Mouse (Mus musculus) heart, embryonic 11.5 days (tissue): ENCODE results near the gene Ptp4a2. TPM values are rescaled to one million over a fixed set of nuclear protein-coding genes. Genes with fewer than 3 reads are reported as not detected.
"Not testable (repeated sequence)": the region's sequence is repeated elsewhere in the genome, so short reads cannot be mapped to it uniquely, and the experiment has no call there.

Experiments used
- ATAC-seq: fragments of 200-750 bp; cut with Nextera tagmentation; replicated peaks from 2 replicates; pipeline ENCODE4 v1.8.0; 2017; ENCODE audit warnings: moderate library complexity; ENCODE audit not compliant: insufficient number of reproducible peaks, low FRiP score, low TSS enrichment
- H3K27ac ChIP-seq: fragments of 300-500 bp; sonication (generic); 2 replicates; pipeline ENCODE4 v1.5.1; 2014; ENCODE audit warnings: mild to moderate bottlenecking, low read depth, low read length
- H3K27me3 ChIP-seq: fragments of 300-500 bp; sonication (generic); 2 replicates; pipeline ENCODE4 v1.6.1; 2014; ENCODE audit warnings: mild to moderate bottlenecking, low read length, mixed read lengths; ENCODE audit not compliant: control insufficient read depth, insufficient read depth
- H3K36me3 ChIP-seq: fragments of 300-500 bp; sonication (generic); 2 replicates; pipeline ENCODE4 v1.6.1; 2014; ENCODE audit warnings: mild to moderate bottlenecking, low read length, moderate library complexity, mixed read lengths; ENCODE audit not compliant: control insufficient read depth, insufficient read depth
- H3K4me1 ChIP-seq: fragments of 300-500 bp; sonication (generic); 2 replicates; pipeline ENCODE4 v1.6.1; 2014; ENCODE audit warnings: low read length; ENCODE audit not compliant: control insufficient read depth, insufficient read depth
- H3K4me2 ChIP-seq: fragments of 300-500 bp; sonication (generic); 2 replicates; pipeline ENCODE4 v1.6.1; 2014; ENCODE audit warnings: mild to moderate bottlenecking, moderate library complexity
- H3K4me3 ChIP-seq: fragments of 300-500 bp; sonication (generic); 2 replicates; pipeline ENCODE4 v1.5.1; 2014; ENCODE audit warnings: low read depth, low read length
- H3K9ac ChIP-seq: fragments of 300-500 bp; sonication (generic); 2 replicates; pipeline ENCODE4 v1.6.1; 2014; ENCODE audit warnings: mild to moderate bottlenecking, low read depth, low read length, moderate library complexity
- H3K9me3 ChIP-seq: fragments of 300-500 bp; sonication (generic); replicated peaks from 2 replicates; pipeline ENCODE4 v1.6.1; 2016; ENCODE audit warnings: low read length; ENCODE audit not compliant: control insufficient read depth
- WGBS: fragments of 180-500 bp; shearing (Covaris S2); extraction: QIAGEN DNeasy Blood & Tissue Kit; methylation state at CpG from one replicate; pipeline ENCODE4 v1.1.7; 2014; ENCODE audit not compliant: insufficient replicate concordance; 5-methylcytosine and 5-hydroxymethylcytosine counted together
- polyA plus RNA-seq: library from polyadenylated mRNA; unstranded; fragments of >200 nt; fragmentation: Nextera tagmentation; extraction: Ambion mirVana; gene quantifications from 2 replicates; pipeline ENCODE4 v1.2.1, GENCODE M21; 2014

Ptp4a2 gene
- polyA plus RNA-seq, result 329 and 345 TPM in 2 replicates

GRCm38 (mm10) chr4:129810798-129811604 is at the start of gene Ptp4a2:
TSS of gene Ptp4a2 (plus strand) at chr4:129811219.
- Histone ChIP-seq H3K9me3 (no peaks in the 10 kb centered on the region), H3K36me3 (no peaks in the 10 kb centered on the region), H3K27me3 (no peaks in the 10 kb centered on the region), H3K4me2 (peak within 1 kb of the TSS; percentile 76), H3K27ac (peak within 1 kb of the TSS; percentile 89), H3K4me1 (peaks cover 12% of the 10 kb centered on the region), H3K9ac (peak within 1 kb of the TSS; percentile 80), H3K4me3 (peak within 1 kb of the TSS; percentile 48)
- peak; percentile 82 for ATAC-seq
- 7% methylated on average over 35 of the region's 35 CpGs for WGBS

DNA sequence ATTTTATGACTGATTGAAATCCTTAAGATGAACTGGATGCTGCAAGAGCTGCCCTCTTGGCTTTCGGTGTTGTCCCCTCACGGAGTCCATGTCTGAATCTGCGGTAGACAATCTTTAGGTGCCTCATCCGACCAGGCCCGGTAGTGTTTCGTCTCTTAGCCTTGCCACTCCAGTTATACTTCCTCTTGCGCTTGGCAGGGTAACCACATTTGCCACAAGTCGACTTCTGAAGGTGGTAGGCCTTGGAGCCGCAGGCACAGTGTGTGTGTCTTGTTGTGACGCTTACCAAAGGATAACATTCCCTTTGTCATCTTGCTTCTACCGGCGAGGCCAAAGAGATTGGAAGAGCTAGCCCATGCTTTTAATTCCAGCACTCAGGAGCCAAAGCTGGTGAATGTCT is 49.4 kb upstream of the Ptp4a2 start:
- no peak overlapping the region for H3K27ac ChIP-seq
- no peak overlapping the region for H3K4me2 ChIP-seq
- no peaks in the 10 kb centered on the region for H3K9me3 ChIP-seq
- WGBS, result 89% methylated on average over 12 of the region's 12 CpGs
- H3K4me3 ChIP-seq, result no peak overlapping the region
- no peak for ATAC-seq
- no peaks in the 10 kb centered on the region for H3K27me3 ChIP-seq
- H3K4me1 ChIP-seq, result no peaks in the 10 kb centered on the region
- no peak overlapping the region for H3K9ac ChIP-seq
- H3K36me3 ChIP-seq, result no peaks in the 10 kb centered on the region

DNA sequence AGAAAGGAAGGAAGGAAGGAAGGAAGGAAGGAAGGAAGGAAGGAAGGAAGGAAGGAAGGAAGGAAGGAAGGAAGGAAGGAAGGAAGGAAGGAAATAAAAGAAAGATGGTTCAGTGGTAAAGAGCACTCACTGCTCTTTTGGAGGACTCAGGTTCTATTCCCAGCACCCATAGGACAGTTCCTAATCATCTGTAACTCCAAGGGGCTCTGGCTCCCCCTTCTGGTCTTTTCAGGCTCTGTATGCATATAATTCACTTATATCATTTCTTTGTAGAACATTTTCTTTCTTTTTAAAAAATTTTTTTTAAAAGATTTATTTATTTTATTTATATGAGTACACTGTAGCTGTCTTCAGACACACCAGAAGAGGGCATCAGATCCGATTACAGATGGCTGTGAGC is 48.5 kb upstream of the Ptp4a2 start:
- not testable (repeated sequence) for ATAC-seq, H3K27me3 ChIP-seq, H3K9ac ChIP-seq, H3K4me2 ChIP-seq, H3K4me1 ChIP-seq, H3K9me3 ChIP-seq, H3K27ac ChIP-seq, H3K4me3 ChIP-seq, H3K36me3 ChIP-seq
- 64% methylated on average over 1 of the region's 1 CpGs for WGBS

DNA sequence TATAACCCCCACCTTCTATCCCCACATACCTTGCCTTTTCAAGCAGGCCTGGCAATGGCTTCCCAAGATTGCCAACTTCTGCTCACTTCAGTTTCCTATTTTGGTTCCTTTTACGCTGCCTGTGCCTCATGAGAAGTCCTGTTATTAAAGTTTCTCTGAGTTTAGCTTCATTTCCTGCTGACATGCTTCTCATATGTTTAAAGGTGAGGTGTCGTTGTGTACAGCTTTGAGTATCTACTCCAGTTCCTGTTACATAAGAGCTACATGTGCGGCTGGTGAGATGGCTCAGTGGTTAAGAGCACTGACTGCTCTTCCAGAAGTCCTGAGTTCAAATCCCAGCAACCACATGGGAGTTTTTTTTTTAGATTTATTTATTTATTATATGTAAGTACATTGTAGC is 45.7 kb upstream of the Ptp4a2 start:
- no peak overlapping the region for H3K9ac ChIP-seq
- no peaks in the 10 kb centered on the region for H3K36me3 ChIP-seq
- H3K4me1 ChIP-seq, result no peaks in the 10 kb centered on the region
- WGBS, result 88% methylated on average over 3 of the region's 3 CpGs
- H3K27me3 ChIP-seq, result no peaks in the 10 kb centered on the region
- H3K4me3 ChIP-seq, result no peak overlapping the region
- ATAC-seq, result no peak
- no peak overlapping the region for H3K4me2 ChIP-seq
- no peak overlapping the region for H3K27ac ChIP-seq
- no peaks in the 10 kb centered on the region for H3K9me3 ChIP-seq

DNA sequence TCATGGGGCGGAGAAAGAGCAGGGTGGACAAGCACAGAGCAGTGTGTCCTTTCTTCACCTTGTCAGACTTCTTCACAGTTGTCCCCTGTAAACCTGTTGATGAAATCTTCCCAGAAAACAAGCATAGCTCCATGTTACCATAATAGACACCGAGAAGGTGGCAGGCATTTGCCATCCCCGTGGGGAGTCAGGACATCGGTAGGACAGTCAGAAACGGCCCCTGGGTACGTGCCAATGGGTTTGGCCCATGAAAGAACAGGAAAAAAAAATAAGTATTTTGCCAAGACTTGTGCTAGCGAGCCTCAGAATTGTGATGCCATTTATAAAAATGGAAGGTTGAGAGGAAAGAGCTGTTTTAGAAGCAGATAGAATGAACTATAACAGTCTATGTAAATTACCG is 43.2 kb upstream of the Ptp4a2 start:
- no peaks in the 10 kb centered on the region for H3K27me3 ChIP-seq
- no peak overlapping the region for H3K4me2 ChIP-seq
- H3K9me3 ChIP-seq, result no peaks in the 10 kb centered on the region
- H3K27ac ChIP-seq, result no peak overlapping the region
- H3K4me1 ChIP-seq, result peaks cover 7% of the 10 kb centered on the region
- ATAC-seq, result no peak
- WGBS, result 84% methylated on average over 8 of the region's 8 CpGs
- no peak overlapping the region for H3K9ac ChIP-seq
- H3K36me3 ChIP-seq, result no peaks in the 10 kb centered on the region
- no peak overlapping the region for H3K4me3 ChIP-seq

GRCm38 (mm10) chr4:129768742-129769141 is 42.3 kb upstream of the Ptp4a2 start:
- H3K9ac ChIP-seq, H3K4me2 ChIP-seq, H3K36me3 ChIP-seq, H3K27ac ChIP-seq, H3K4me1 ChIP-seq, H3K4me3 ChIP-seq, H3K27me3 ChIP-seq, H3K9me3 ChIP-seq, ATAC-seq: not testable (repeated sequence)
- WGBS, result 70% methylated on average over 3 of the region's 3 CpGs

DNA sequence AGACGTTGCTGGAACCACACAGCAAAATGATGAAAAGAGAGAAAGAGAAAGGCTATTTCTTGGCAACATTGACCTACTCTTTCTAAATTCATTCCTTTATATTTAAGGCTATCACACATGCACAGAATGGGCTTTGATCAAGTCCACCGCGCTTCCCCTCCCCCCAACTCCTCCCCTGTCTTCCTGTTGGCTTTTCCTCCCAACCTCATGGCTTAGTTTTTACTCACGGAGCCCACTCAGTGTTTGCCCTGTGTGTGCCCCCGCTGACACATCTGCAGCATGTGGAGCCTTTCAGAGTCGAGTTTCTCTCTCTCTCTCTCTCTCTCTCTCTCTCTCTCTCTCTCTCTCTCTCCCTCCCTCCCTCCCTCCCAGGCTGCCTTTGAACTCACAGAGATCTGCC is 40.4 kb upstream of the Ptp4a2 start:
- ATAC-seq, result no peak
- no peak overlapping the region for H3K9ac ChIP-seq
- no peaks in the 10 kb centered on the region for H3K36me3 ChIP-seq
- H3K4me2 ChIP-seq, result no peak overlapping the region
- H3K4me3 ChIP-seq, result no peak overlapping the region
- WGBS, result 51% methylated on average over 6 of the region's 6 CpGs
- H3K9me3 ChIP-seq, result no peaks in the 10 kb centered on the region
- H3K27me3 ChIP-seq, result no peaks in the 10 kb centered on the region
- peaks cover 7% of the 10 kb centered on the region for H3K4me1 ChIP-seq
- no peak overlapping the region for H3K27ac ChIP-seq

GRCm38 (mm10) chr4:129771314-129771671 is 39.7 kb upstream of the Ptp4a2 start:
- Histone ChIP-seq H3K27me3 (no peaks in the 10 kb centered on the region), H3K9me3 (no peaks in the 10 kb centered on the region), H3K4me2 (peak overlapping the region; percentile 62), H3K9ac (peak overlapping the region; percentile 47; the same call in 1 of the 2 replicates), H3K4me3 (peak overlapping the region; percentile 19), H3K4me1 (peaks cover 7% of the 10 kb centered on the region), H3K36me3 (no peaks in the 10 kb centered on the region), H3K27ac (no peak overlapping the region)
- WGBS, result 30% methylated on average over 7 of the region's 7 CpGs
- ATAC-seq, result no peak
